Mouse (Mus musculus) stomach, postnatal 0 days (tissue): ENCODE results near the gene Map3k3. TPM values are rescaled to one million over a fixed set of nuclear protein-coding genes. Genes with fewer than 3 reads are reported as not detected.
"Not testable (repeated sequence)": the region's sequence is repeated elsewhere in the genome, so short reads cannot be mapped to it uniquely, and the experiment has no call there.

Experiments
- ATAC-seq: fragments of 200-750 bp; cut with Nextera tagmentation; 2 replicates; pipeline ENCODE4 v1.8.0; 2017; ENCODE audit not compliant: low FRiP score, low TSS enrichment
- DNase-seq: peaks from one replicate; pipeline ENCODE4 v3.0.0-alpha.2; 2016; ENCODE audit warnings: low spot score
- H3K27ac ChIP-seq: fragments of 300-500 bp; sonication (generic); replicated peaks from 2 replicates; pipeline ENCODE4 v1.5.1; 2014; ENCODE audit warnings: mild to moderate bottlenecking, control low read depth
- H3K27me3 ChIP-seq: fragments of 300-500 bp; sonication (generic); 2 replicates; pipeline ENCODE4 v1.6.1; 2014; ENCODE audit warnings: low read length; ENCODE audit not compliant: control insufficient read depth, insufficient read depth
- H3K36me3 ChIP-seq: fragments of 300-500 bp; sonication (generic); 2 replicates; pipeline ENCODE4 v1.6.1; 2014; ENCODE audit warnings: low read length, mixed read lengths; ENCODE audit not compliant: control insufficient read depth, insufficient read depth
- H3K4me1 ChIP-seq: fragments of 300-500 bp; sonication (generic); replicated peaks from 2 replicates; pipeline ENCODE4 v1.6.1; 2014; ENCODE audit warnings: antibody characterized with exemption; ENCODE audit not compliant: control insufficient read depth, insufficient read depth
- H3K4me2 ChIP-seq: fragments of 300-500 bp; sonication (generic); replicated peaks from 2 replicates; pipeline ENCODE4 v1.6.1; 2014; ENCODE audit warnings: low read depth, mild to moderate bottlenecking, control low read depth, moderate library complexity
- H3K4me3 ChIP-seq: fragments of 300-500 bp; sonication (generic); 2 replicates; pipeline ENCODE4 v1.5.1; 2014; ENCODE audit warnings: low read depth, low read length, control low read depth
- H3K9ac ChIP-seq: fragments of 300-500 bp; sonication (generic); 2 replicates; pipeline ENCODE4 v1.6.1; 2014; ENCODE audit warnings: mild to moderate bottlenecking, low read length, control low read depth, mixed read lengths
- H3K9me3 ChIP-seq: fragments of 300-500 bp; sonication (generic); 2 replicates; pipeline ENCODE4 v1.6.1; 2016; ENCODE audit warnings: low read length; ENCODE audit not compliant: control insufficient read depth
- CTCF ChIP-seq: IDR thresholded peaks from 2 replicates; pipeline ENCODE4 v1.5.1; 2016; ENCODE audit warnings: antibody characterized with exemption, low read depth, mild to moderate bottlenecking, moderate library complexity
- EP300 ChIP-seq: optimal IDR thresholded peaks from 2 replicates; pipeline ENCODE3; 2016; ENCODE audit warnings: antibody characterized with exemption
- WGBS: fragments of 180-500 bp; shearing (Covaris S2); extraction: QIAGEN DNeasy Blood & Tissue Kit; methylation state at CpG from one replicate; pipeline ENCODE4 v1.1.7; 2014; 5-methylcytosine and 5-hydroxymethylcytosine counted together
- polyA plus RNA-seq: library from polyadenylated mRNA; unstranded; fragments of >200 nt; fragmentation: Nextera tagmentation; extraction: Ambion mirVana; gene quantifications from 2 replicates; pipeline ENCODE4 v1.2.1, GENCODE M21; 2015

Gene Map3k3
- polyA plus RNA-seq, 1 experiment from 2014 or later, result 8.7 TPM

GRCm38 (mm10) chr11:106192657-106193370 is 108.4 kb downstream of the Map3k3 start:
- DNase-seq (no peak), ATAC-seq (peak; percentile 48)
- H3K4me3 ChIP-seq, result peak overlapping the region; percentile 65
- WGBS, result 6% methylated on average over 19 of the region's 19 CpGs
- no peaks in the 10 kb centered on the region for H3K27me3 ChIP-seq
- no peaks in the 10 kb centered on the region; the same call in 1 of the 2 replicates for H3K4me1 ChIP-seq
- peak overlapping the region; percentile 79 for H3K9ac ChIP-seq
- TF ChIP-seq EP300, result no peak
- TF ChIP-seq CTCF, result 0 out of 2 replicates have a peak, but pooled peaks have one; percentile 23
- H3K9me3 ChIP-seq, result no peaks in the 10 kb centered on the region
- no peaks in the 10 kb centered on the region for H3K36me3 ChIP-seq
- peak overlapping the region; percentile 86 for H3K4me2 ChIP-seq
- H3K27ac ChIP-seq, result peak overlapping the region; percentile 88

- ATAC-seq, result peak; percentile 95
- no peaks in the 10 kb centered on the region; the same call in 1 of the 2 replicates for H3K4me1 ChIP-seq
- H3K27me3 ChIP-seq, result no peaks in the 10 kb centered on the region
- peak overlapping the region; percentile 88 for H3K27ac ChIP-seq
- peak overlapping the region; percentile 86 for H3K4me2 ChIP-seq
- peak overlapping the region; percentile 65 for H3K4me3 ChIP-seq
- TF ChIP-seq EP300, result no peak
- no peak; the same call in 1 of the 2 replicates for TF ChIP-seq CTCF
- peaks cover 4% of the 10 kb centered on the region; the same call in 1 of the 2 replicates for H3K36me3 ChIP-seq
- peak overlapping the region; percentile 79 for H3K9ac ChIP-seq
- peak; percentile 100 for DNase-seq
- WGBS, result 1% methylated on average over 42 of the region's 44 CpGs
- H3K9me3 ChIP-seq, result no peaks in the 10 kb centered on the region
These were observed 109.2 kb downstream of the Map3k3 start for GRCm38 (mm10) chr11:106193371-106194154.

GRCm38 (mm10) chr11:106194155-106194541 is 109.7 kb downstream of the Map3k3 start:
- TF ChIP-seq EP300 (no peak), CTCF (no peak)
- Histone ChIP-seq H3K9ac (peak overlapping the region; percentile 64), H3K27me3 (no peaks in the 10 kb centered on the region), H3K4me2 (peak overlapping the region; percentile 69), H3K36me3 (peaks cover 4% of the 10 kb centered on the region; the same call in 1 of the 2 replicates), H3K4me1 (no peaks in the 10 kb centered on the region; the same call in 1 of the 2 replicates), H3K27ac (peak overlapping the region; percentile 82), H3K4me3 (peak overlapping the region; percentile 65), H3K9me3 (no peaks in the 10 kb centered on the region)
- WGBS, result 27% methylated on average over 3 of the region's 3 CpGs
- DNase-seq, result no peak
- ATAC-seq, result no peak

GRCm38 (mm10) chr11:106194891-106195290 is 110.5 kb downstream of the Map3k3 start:
- Histone ChIP-seq H3K4me3 (no peak overlapping the region), H3K27ac (peak overlapping the region; percentile 53), H3K9me3 (no peaks in the 10 kb centered on the region), H3K9ac (no peak overlapping the region; the same call in 1 of the 2 replicates), H3K4me2 (no peak overlapping the region), H3K4me1 (no peaks in the 10 kb centered on the region; the same call in 1 of the 2 replicates), H3K36me3 (peaks cover 4% of the 10 kb centered on the region; the same call in 1 of the 2 replicates), H3K27me3 (no peaks in the 10 kb centered on the region)
- DNase-seq (no peak), ATAC-seq (no peak)
- no peak for TF ChIP-seq CTCF
- WGBS, result 88% methylated on average over 7 of the region's 7 CpGs

GRCm38 (mm10) chr11:106195341-106195740 is 110.9 kb downstream of the Map3k3 start:
- no peaks in the 10 kb centered on the region; the same call in 1 of the 2 replicates for H3K4me1 ChIP-seq
- DNase-seq (no peak), ATAC-seq (no peak)
- no peak overlapping the region for H3K4me2 ChIP-seq
- peak overlapping the region; percentile 53 for H3K27ac ChIP-seq
- H3K9me3 ChIP-seq, result no peaks in the 10 kb centered on the region
- H3K9ac ChIP-seq, result no peak overlapping the region; the same call in 1 of the 2 replicates
- peaks cover 4% of the 10 kb centered on the region; the same call in 1 of the 2 replicates for H3K36me3 ChIP-seq
- H3K4me3 ChIP-seq, result no peak overlapping the region
- H3K27me3 ChIP-seq, result no peaks in the 10 kb centered on the region
- TF ChIP-seq EP300, result no peak
- TF ChIP-seq CTCF, result no peak

GRCm38 (mm10) chr11:106198277-106198676 is 113.9 kb downstream of the Map3k3 start:
- no peak for DNase-seq
- Histone ChIP-seq H3K4me1 (no peaks in the 10 kb centered on the region), H3K4me2 (no peak overlapping the region), H3K36me3 (peaks cover 16% of the 10 kb centered on the region), H3K9me3 (no peaks in the 10 kb centered on the region), H3K27me3 (no peaks in the 10 kb centered on the region), H3K4me3 (no peak overlapping the region), H3K27ac (no peak overlapping the region), H3K9ac (no peak overlapping the region)
- 74% methylated on average over 4 of the region's 4 CpGs for WGBS
- TF ChIP-seq CTCF (no peak), EP300 (no peak)
- no peak for ATAC-seq

- not testable (repeated sequence) for H3K27me3 ChIP-seq, H3K4me2 ChIP-seq, H3K4me1 ChIP-seq, H3K9me3 ChIP-seq, DNase-seq, H3K9ac ChIP-seq, H3K27ac ChIP-seq, ATAC-seq, H3K4me3 ChIP-seq
- H3K36me3 ChIP-seq, result peaks cover 19% of the 10 kb centered on the region
- 93% methylated on average over 7 of the region's 7 CpGs for WGBS
These were observed 115.6 kb downstream of the Map3k3 start for GRCm38 (mm10) chr11:106199997-106200396.
